Mouse (Mus musculus) frontal cortex, postnatal 10 days (tissue): ENCODE results near the gene Lrrn3.

Source experiments
- DNase-seq, 2 experiments: peaks; one replicate each; pipeline ENCODE4 v3.0.0; 2022; ENCODE audit warnings: low spot score in 2 of 2, mixed read lengths in 1 of 2

The Lrrn3 gene

GRCm38 (mm10) chr12:41436206-41436985, 49.8 kb downstream of the Lrrn3 start:
- DNase-seq: no peak

- no peak for DNase-seq
These were observed 57.4 kb downstream of the Lrrn3 start for GRCm38 (mm10) chr12:41428806-41429205.

DNA sequence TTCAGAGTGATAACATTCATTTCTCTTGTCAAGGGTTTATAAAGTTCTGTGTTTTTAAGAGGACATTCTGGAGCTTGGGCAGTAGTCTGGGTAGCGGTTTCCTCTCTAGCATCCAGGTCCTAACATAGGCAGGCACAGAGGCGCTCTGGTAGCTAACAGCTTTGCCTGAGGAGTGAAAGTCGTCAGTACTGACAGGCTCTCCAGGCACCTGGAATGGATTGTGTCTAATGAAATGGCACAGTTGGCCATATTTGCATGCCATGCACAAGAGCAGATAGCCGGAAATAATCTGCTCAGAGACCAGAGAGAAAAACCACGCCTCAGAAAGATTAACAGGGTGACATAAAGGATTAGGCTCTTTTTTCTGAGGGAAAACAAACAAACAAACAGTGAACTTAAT, 58.8 kb downstream of the Lrrn3 start:
- no peak for DNase-seq

DNA sequence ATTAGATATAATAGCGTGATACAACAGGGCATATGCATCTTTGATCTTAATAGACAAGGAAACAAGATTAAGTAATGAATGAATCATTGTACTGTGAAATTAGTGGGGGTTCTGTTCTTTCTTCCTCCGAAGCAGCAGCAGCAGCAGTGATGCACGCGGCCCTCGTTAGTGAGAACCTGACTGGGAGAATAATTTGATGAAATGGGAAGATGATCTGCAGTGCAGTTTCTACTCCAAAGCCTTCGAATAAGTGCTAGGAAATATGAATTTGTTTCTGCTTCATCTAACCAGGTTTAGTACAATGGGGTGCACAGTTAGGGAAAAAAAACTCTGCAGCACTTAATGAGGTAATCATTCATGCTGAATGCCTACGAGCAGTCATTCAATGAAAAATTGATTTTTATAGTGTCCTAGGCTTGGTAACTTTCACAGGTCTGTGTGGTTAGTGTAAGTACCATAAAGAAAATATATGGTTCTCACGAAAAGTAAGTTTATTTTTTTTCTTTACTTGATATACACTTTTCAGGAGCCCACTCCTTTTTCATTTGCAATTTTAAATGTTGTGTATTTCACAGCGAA, 61.0 kb downstream of the Lrrn3 start:
- no peak for DNase-seq

DNA sequence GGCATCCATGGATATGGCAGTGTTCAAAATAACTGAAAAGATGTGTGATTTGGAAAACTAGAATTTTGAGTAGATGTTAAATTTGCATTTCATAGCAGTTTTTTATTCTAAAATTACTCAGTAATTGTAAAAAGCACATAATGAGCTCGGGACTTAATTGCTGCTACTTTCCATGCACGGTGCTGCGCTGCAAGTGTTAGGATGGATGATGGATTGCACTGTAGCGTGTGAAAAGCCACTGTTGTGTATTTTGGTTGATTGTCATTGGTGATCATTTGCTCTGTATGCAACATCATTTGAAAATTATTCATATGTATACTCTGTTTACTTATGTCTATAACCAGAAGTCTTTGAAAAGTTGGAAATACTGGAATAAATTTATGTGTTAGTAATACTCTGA, 68.3 kb downstream of the Lrrn3 start:
- DNase-seq: no peak

GRCm38 (mm10) chr12:41417099-41417498, 69.1 kb downstream of the Lrrn3 start:
- no peak for DNase-seq

DNA sequence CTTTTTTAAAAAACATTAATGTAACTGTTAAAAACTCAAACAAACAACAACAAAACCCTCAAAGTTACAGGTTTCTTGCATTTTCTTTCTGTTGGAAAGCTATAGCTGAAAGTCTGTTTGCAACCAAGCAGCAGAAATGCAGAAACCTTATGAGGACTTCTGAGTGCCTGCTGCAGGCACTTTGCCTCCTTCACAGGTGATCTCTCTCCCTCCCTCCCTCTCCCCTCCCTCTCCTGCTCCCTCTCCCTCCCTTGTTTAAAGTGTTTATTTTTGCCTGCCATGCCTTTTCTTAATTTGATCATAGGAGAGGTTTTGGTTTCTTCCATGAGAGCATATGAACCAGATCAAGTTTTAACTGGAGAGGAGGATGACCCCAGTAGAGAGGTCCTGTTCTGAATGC, 69.6 kb downstream of the Lrrn3 start:
- no peak for DNase-seq

GRCm38 (mm10) chr12:41409431-41409830, 76.8 kb downstream of the Lrrn3 start:
- no peak for DNase-seq

DNA sequence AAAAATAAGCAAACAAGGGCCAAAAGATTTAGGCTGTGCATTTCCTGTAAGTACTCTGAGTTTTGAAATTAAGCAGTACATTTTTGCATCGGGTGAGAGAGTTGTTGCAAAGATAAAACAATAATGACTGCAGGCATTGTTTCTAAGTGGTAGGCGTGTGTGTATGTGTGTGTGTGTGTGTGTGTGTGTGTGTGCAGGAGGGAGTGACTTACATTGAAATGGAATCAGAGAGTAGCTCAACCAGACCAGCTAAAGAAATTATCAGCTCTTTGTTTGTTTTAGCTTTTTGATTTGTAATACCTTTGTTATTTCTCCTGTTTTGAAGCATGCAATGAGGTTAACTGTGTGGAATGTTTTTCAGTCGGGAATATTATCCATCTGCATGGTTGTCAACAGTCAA, 84.3 kb downstream of the Lrrn3 start:
- DNase-seq: no peak
